8 mouse cellular contexts compared by ENCODE assay signal in the genomic region with DNA sequence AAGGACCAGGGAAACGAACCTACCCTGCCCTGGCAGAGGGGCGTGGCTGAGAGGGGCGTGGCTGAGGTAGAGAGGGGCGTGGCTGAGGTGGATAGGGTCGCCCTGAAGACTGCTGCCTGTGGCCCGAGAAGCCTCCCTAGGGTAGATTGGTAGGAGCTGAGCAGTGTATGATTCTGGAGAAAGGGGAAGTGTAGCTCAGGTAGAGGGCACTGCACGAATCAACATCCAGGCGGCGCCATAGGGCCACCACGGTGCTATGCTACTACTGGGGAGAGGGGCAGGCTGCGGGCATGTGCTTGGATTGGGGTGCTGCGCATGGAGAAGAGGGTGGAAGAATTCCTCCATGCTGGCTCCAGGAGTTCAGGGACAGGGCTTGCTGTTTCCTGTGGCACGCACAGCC. TPM values are rescaled to one million over a fixed set of nuclear protein-coding genes. Genes with fewer than 3 reads are reported as not detected.
DNase-seq lines count a peak whose midpoint lies in the region; ATAC-seq lines count a peak whose summit lies in the region.

No protein-coding gene starts in this region.

- 60% methylated on average over 13 of the region's 13 CpGs for WGBS in heart, embryonic 16.5 days
- 54% methylated on average over 13 of the region's 13 CpGs for WGBS in heart, embryonic 11.5 days (ENCODE audit: insufficient replicate concordance)
- WGBS in forebrain, embryonic 14.5 days: 31% methylated on average over 13 of the region's 13 CpGs

- ATAC-seq in heart, embryonic 16.5 days (replicated peaks; ENCODE audit: extremely low read depth, insufficient read depth, low FRiP score): no peak
- no peak for ATAC-seq in heart, embryonic 11.5 days (replicated peaks; ENCODE audit: insufficient number of reproducible peaks, low FRiP score, low TSS enrichment)
- ATAC-seq in erythroid progenitor cell, adult 5-6 weeks (replicated peaks; ENCODE audit: low FRiP score, poor library complexity, severe bottlenecking): no peak
- ATAC-seq in forebrain, embryonic 14.5 days: no peak

- no peak overlapping the region for H3K4me3 ChIP-seq in heart, embryonic 16.5 days (ENCODE audit: low read length)
- H3K4me3 ChIP-seq in heart, embryonic 11.5 days (ENCODE audit: low read depth, low read length): no peak overlapping the region
- H3K4me3 ChIP-seq in forebrain, embryonic 14.5 days (ENCODE audit: low read depth, low read length): no peak overlapping the region

- H3K27ac ChIP-seq in heart, embryonic 16.5 days (ENCODE audit: low read length): 0 out of 2 replicates have a peak overlapping the region, but pooled peaks have one; percentile 37
- no peak overlapping the region for H3K27ac ChIP-seq in heart, embryonic 11.5 days (ENCODE audit: low read depth, low read length)
- no peak overlapping the region for H3K27ac ChIP-seq in forebrain, embryonic 14.5 days (ENCODE audit: low read depth, low read length)

- H3K4me1 ChIP-seq in heart, embryonic 16.5 days (ENCODE audit: control insufficient read depth, insufficient read depth, low read length): peaks cover 32% of the 10 kb centered on the region
- H3K4me1 ChIP-seq in heart, embryonic 11.5 days (ENCODE audit: control insufficient read depth, insufficient read depth, low read length): peaks cover 18% of the 10 kb centered on the region
- H3K4me1 ChIP-seq in forebrain, embryonic 14.5 days (ENCODE audit: control insufficient read depth, insufficient read depth, low read length): peaks cover 10% of the 10 kb centered on the region

- H3K27me3 ChIP-seq in heart, embryonic 16.5 days (ENCODE audit: control insufficient read depth, insufficient read depth, low read length): no peaks in the 10 kb centered on the region
- no peaks in the 10 kb centered on the region for H3K27me3 ChIP-seq in heart, embryonic 11.5 days (ENCODE audit: control insufficient read depth, insufficient read depth, low read length)
- H3K27me3 ChIP-seq in forebrain, embryonic 14.5 days (replicated peaks; ENCODE audit: control insufficient read depth, insufficient read depth, low read length): peaks cover 11% of the 10 kb centered on the region; the same call in 1 of the 2 replicates

- H3K9me3 ChIP-seq in heart, embryonic 16.5 days (replicated peaks; ENCODE audit: control insufficient read depth, low read length): no peaks in the 10 kb centered on the region
- no peaks in the 10 kb centered on the region for H3K9me3 ChIP-seq in heart, embryonic 11.5 days (replicated peaks; ENCODE audit: control insufficient read depth, low read length)
- H3K9me3 ChIP-seq in forebrain, embryonic 14.5 days (replicated peaks; ENCODE audit: control insufficient read depth, low read length): no peaks in the 10 kb centered on the region

- no peak overlapping the region for H3K9ac ChIP-seq in heart, embryonic 16.5 days (ENCODE audit: low read length)
- H3K9ac ChIP-seq in heart, embryonic 11.5 days (ENCODE audit: low read depth, low read length): no peak overlapping the region
- H3K9ac ChIP-seq in forebrain, embryonic 14.5 days (ENCODE audit: low read length): no peak overlapping the region

- DNase-seq in 416B (ENCODE audit: low read depth) (peak; percentile 22), NIH3T3 (ENCODE audit: low read depth) (peak; percentile 27)
- DNase-seq in lung, postnatal 36 days: peak; percentile 60
- no peak for DNase-seq in left cerebral cortex, adult 11 months (ENCODE audit: low spot score)
- no peak for DNase-seq in forebrain, embryonic 14.5 days (ENCODE audit: low spot score)

- H3K4me2 ChIP-seq in heart, embryonic 16.5 days (ENCODE audit: low read depth, low read length): no peak overlapping the region
- H3K4me2 ChIP-seq in heart, embryonic 11.5 days: no peak overlapping the region
- no peak overlapping the region for H3K4me2 ChIP-seq in forebrain, embryonic 14.5 days (ENCODE audit: low read length)

- no peaks in the 10 kb centered on the region for H3K36me3 ChIP-seq in heart, embryonic 16.5 days (ENCODE audit: control insufficient read depth, insufficient read depth)
- H3K36me3 ChIP-seq in heart, embryonic 11.5 days (ENCODE audit: control insufficient read depth, insufficient read depth, low read length): no peaks in the 10 kb centered on the region
- no peaks in the 10 kb centered on the region for H3K36me3 ChIP-seq in forebrain, embryonic 14.5 days (ENCODE audit: control insufficient read depth, insufficient read depth, low read length)

RNA-seq across cellular contexts. Expression of a gene that starts 42.3 kb away (rescaled TPM):
- 22.4 and 24.0 TPM in 2 replicates for polyA plus RNA-seq in heart, embryonic 16.5 days (2015; fragmentation: Nextera tagmentation; extraction: Ambion mirVana)
- polyA plus RNA-seq in heart, embryonic 11.5 days (2014; fragmentation: Nextera tagmentation; extraction: Ambion mirVana): 22.1 and 31.4 TPM in 2 replicates
- under 0.01 and 1.7 TPM in 2 replicates for total RNA-seq in erythroid progenitor cell, adult 5-6 weeks (2015; ENCODE audit: low replicate concordance)
- total RNA-seq in erythroid progenitor cell, adult 5-6 weeks (2017; ENCODE audit: low replicate concordance): 1.0 and 2.2 TPM in 2 replicates
- 8.5 and 10.7 TPM in 2 replicates for polyA plus RNA-seq in forebrain, embryonic 14.5 days (2014; fragmentation: Nextera tagmentation; extraction: Ambion mirVana)

Comparison
In these comparisons a context has a peak if more than half of its experiments do, and no peak if none do; other contexts are left out.
1. DNase-seq: peak in 416B (single experiment), NIH3T3 (single experiment) and lung, postnatal 36 days (single experiment); none in left cerebral cortex, adult 11 months (single experiment) and forebrain, embryonic 14.5 days (single experiment).